Mouse (Mus musculus): ENCODE data around the gene Pik3ca. TPM values are rescaled to one million over a fixed set of nuclear protein-coding genes. Genes with fewer than 3 reads are reported as not detected.

Gene Pik3ca
- polyA plus RNA-seq, 1 experiment from 2014 or later = 28.5 TPM

- H3K27me3 ChIP-seq (ENCODE audit: control insufficient read depth, insufficient read depth, low read length) = no peaks in the 10 kb centered on the region
- H3K4me2 ChIP-seq (ENCODE audit: low read length) = peak overlapping the region; percentile 73
- H3K4me1 ChIP-seq (ENCODE audit: control insufficient read depth, insufficient read depth, low read length) = peaks cover 28% of the 10 kb centered on the region
- peak overlapping the region; percentile 97 for H3K27ac ChIP-seq (replicated peaks; ENCODE audit: low read depth, low read length)
- no peak for ATAC-seq (ENCODE audit: low FRiP score, low TSS enrichment)
- no peaks in the 10 kb centered on the region for H3K9me3 ChIP-seq (ENCODE audit: control insufficient read depth, low read length)
- H3K9ac ChIP-seq (replicated peaks; ENCODE audit: low read length) = peak overlapping the region; percentile 93
- DNase-seq = peak; percentile 41
- WGBS = under 1% methylated on average over 7 of the region's 7 CpGs
- H3K36me3 ChIP-seq (ENCODE audit: control insufficient read depth, insufficient read depth, low read length) = no peaks in the 10 kb centered on the region
- peak overlapping the region; percentile 76 for H3K4me3 ChIP-seq (replicated peaks; ENCODE audit: low read depth, low read length)
Observed at GRCm38 (mm10) chr3:32398175-32398538, 686 bp downstream of the Pik3ca start.

DNA sequence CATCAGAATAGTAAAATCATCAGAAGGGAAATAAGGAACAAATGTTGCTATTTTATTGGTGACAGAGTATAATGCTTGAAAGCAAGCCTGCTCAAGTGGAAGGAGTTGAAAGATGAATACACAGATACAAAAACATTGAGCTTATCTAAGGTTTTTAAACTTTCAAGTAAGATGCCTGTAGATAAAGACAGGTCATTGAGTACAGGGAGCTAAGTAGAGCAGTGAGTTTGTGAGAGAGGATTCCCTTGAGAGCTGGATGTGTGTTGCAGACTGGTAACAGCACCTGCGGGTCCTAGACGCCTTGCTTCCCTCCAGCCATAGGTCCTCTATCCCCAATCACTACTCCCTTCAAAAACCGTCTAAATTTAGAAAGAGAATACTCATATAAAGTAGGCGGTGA lies 1.2 kb downstream of the Pik3ca start:
- no peak overlapping the region; the same call in 1 of the 2 replicates for H3K9ac ChIP-seq (replicated peaks; ENCODE audit: low read length)
- H3K4me2 ChIP-seq (ENCODE audit: low read length) = peak overlapping the region; percentile 73
- no peaks in the 10 kb centered on the region for H3K36me3 ChIP-seq (ENCODE audit: control insufficient read depth, insufficient read depth, low read length)
- no peak overlapping the region for H3K27ac ChIP-seq (replicated peaks; ENCODE audit: low read depth, low read length)
- H3K27me3 ChIP-seq (ENCODE audit: control insufficient read depth, insufficient read depth, low read length) = no peaks in the 10 kb centered on the region
- 6% methylated on average over 4 of the region's 4 CpGs for WGBS
- ATAC-seq (ENCODE audit: low FRiP score, low TSS enrichment) (no peak), DNase-seq (peak; percentile 32)
- H3K9me3 ChIP-seq (ENCODE audit: control insufficient read depth, low read length) = no peaks in the 10 kb centered on the region
- peaks cover 28% of the 10 kb centered on the region for H3K4me1 ChIP-seq (ENCODE audit: control insufficient read depth, insufficient read depth, low read length)
- peak overlapping the region; percentile 76 for H3K4me3 ChIP-seq (replicated peaks; ENCODE audit: low read depth, low read length)

GRCm38 (mm10) chr3:32399381-32399780 lies 1.9 kb downstream of the Pik3ca start:
- Histone ChIP-seq H3K9me3 (ENCODE audit: control insufficient read depth, low read length) (no peaks in the 10 kb centered on the region), H3K4me2 (ENCODE audit: low read length) (peak overlapping the region; percentile 73), H3K4me1 (ENCODE audit: control insufficient read depth, insufficient read depth, low read length) (peaks cover 28% of the 10 kb centered on the region), H3K36me3 (ENCODE audit: control insufficient read depth, insufficient read depth, low read length) (no peaks in the 10 kb centered on the region), H3K9ac (replicated peaks; ENCODE audit: low read length) (no peak overlapping the region), H3K4me3 (replicated peaks; ENCODE audit: low read depth, low read length) (no peak overlapping the region), H3K27me3 (ENCODE audit: control insufficient read depth, insufficient read depth, low read length) (no peaks in the 10 kb centered on the region), H3K27ac (replicated peaks; ENCODE audit: low read depth, low read length) (no peak overlapping the region)
- ATAC-seq (ENCODE audit: low FRiP score, low TSS enrichment) (no peak), DNase-seq (no peak)
- WGBS = 19% methylated on average over 4 of the region's 4 CpGs

GRCm38 (mm10) chr3:32399931-32400330 lies 2.5 kb downstream of the Pik3ca start:
- ATAC-seq (ENCODE audit: low FRiP score, low TSS enrichment) = no peak
- WGBS = 68% methylated on average over 2 of the region's 2 CpGs
- DNase-seq = no peak
- H3K4me2 ChIP-seq (ENCODE audit: low read length) = peak overlapping the region; percentile 73; the same call in 1 of the 2 replicates
- H3K27me3 ChIP-seq (ENCODE audit: control insufficient read depth, insufficient read depth, low read length) = no peaks in the 10 kb centered on the region
- H3K27ac ChIP-seq (replicated peaks; ENCODE audit: low read depth, low read length) = no peak overlapping the region
- no peaks in the 10 kb centered on the region for H3K36me3 ChIP-seq (ENCODE audit: control insufficient read depth, insufficient read depth, low read length)
- H3K9ac ChIP-seq (replicated peaks; ENCODE audit: low read length) = no peak overlapping the region
- no peaks in the 10 kb centered on the region for H3K9me3 ChIP-seq (ENCODE audit: control insufficient read depth, low read length)
- peaks cover 28% of the 10 kb centered on the region for H3K4me1 ChIP-seq (ENCODE audit: control insufficient read depth, insufficient read depth, low read length)
- H3K4me3 ChIP-seq (replicated peaks; ENCODE audit: low read depth, low read length) = no peak overlapping the region

- Histone ChIP-seq H3K4me3 (replicated peaks; ENCODE audit: low read depth, low read length) (no peak overlapping the region), H3K36me3 (ENCODE audit: control insufficient read depth, insufficient read depth, low read length) (no peaks in the 10 kb centered on the region), H3K9ac (replicated peaks; ENCODE audit: low read length) (no peak overlapping the region), H3K27ac (replicated peaks; ENCODE audit: low read depth, low read length) (no peak overlapping the region), H3K4me2 (ENCODE audit: low read length) (no peak overlapping the region), H3K9me3 (ENCODE audit: control insufficient read depth, low read length) (no peaks in the 10 kb centered on the region), H3K4me1 (ENCODE audit: control insufficient read depth, insufficient read depth, low read length) (peaks cover 25% of the 10 kb centered on the region), H3K27me3 (ENCODE audit: control insufficient read depth, insufficient read depth, low read length) (no peaks in the 10 kb centered on the region)
- DNase-seq = no peak
- WGBS = 72% methylated on average over 3 of the region's 3 CpGs
- ATAC-seq (ENCODE audit: low FRiP score, low TSS enrichment) = no peak
Observed at GRCm38 (mm10) chr3:32401591-32401990, 4.1 kb downstream of the Pik3ca start.

GRCm38 (mm10) chr3:32402990-32403885 lies 5.8 kb downstream of the Pik3ca start:
- DNase-seq (no peak), ATAC-seq (ENCODE audit: low FRiP score, low TSS enrichment) (no peak)
- Histone ChIP-seq H3K4me2 (ENCODE audit: low read length) (no peak overlapping the region), H3K4me1 (ENCODE audit: control insufficient read depth, insufficient read depth, low read length) (peaks cover 25% of the 10 kb centered on the region), H3K27ac (replicated peaks; ENCODE audit: low read depth, low read length) (no peak overlapping the region), H3K36me3 (ENCODE audit: control insufficient read depth, insufficient read depth, low read length) (no peaks in the 10 kb centered on the region), H3K9me3 (ENCODE audit: control insufficient read depth, low read length) (no peaks in the 10 kb centered on the region), H3K27me3 (ENCODE audit: control insufficient read depth, insufficient read depth, low read length) (no peaks in the 10 kb centered on the region), H3K9ac (replicated peaks; ENCODE audit: low read length) (no peak overlapping the region), H3K4me3 (replicated peaks; ENCODE audit: low read depth, low read length) (no peak overlapping the region)
- 84% methylated on average over 7 of the region's 7 CpGs for whole genome bisulfite sequencing

- WGBS = 79% methylated on average over 1 of the region's 1 CpGs
- H3K4me2 ChIP-seq (ENCODE audit: low read length) = no peak overlapping the region
Observed at GRCm38 (mm10) chr3:32405699-32406098, 8.2 kb downstream of the Pik3ca start.

DNA sequence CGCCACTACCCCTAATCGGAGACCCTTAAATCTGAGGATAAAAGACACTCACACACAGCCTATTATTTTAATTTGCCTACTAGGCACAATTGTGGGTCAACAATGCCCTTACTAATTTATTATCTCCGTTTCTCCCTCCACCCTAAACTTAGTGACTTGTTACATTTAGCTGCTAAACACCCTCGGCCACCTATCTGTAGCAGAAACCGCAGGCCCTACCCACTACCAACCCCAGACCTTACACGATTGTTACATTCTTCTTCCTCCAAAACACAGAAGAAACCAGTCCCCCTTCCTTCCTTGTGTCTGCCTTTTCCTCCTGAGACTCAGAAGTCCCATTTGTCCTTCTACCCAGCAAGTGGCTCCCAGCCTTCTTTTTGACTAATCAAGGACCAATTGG lies 9.3 kb downstream of the Pik3ca start:
- H3K36me3 ChIP-seq (ENCODE audit: control insufficient read depth, insufficient read depth, low read length) = no peaks in the 10 kb centered on the region
- ATAC-seq (ENCODE audit: low FRiP score, low TSS enrichment) (no peak), DNase-seq (no peak)
- no peak overlapping the region for H3K27ac ChIP-seq (replicated peaks; ENCODE audit: low read depth, low read length)
- H3K9ac ChIP-seq (replicated peaks; ENCODE audit: low read length) = no peak overlapping the region
- H3K4me1 ChIP-seq (ENCODE audit: control insufficient read depth, insufficient read depth, low read length) = no peaks in the 10 kb centered on the region
- no peaks in the 10 kb centered on the region for H3K27me3 ChIP-seq (ENCODE audit: control insufficient read depth, insufficient read depth, low read length)
- 87% methylated on average over 6 of the region's 6 CpGs for WGBS
- H3K9me3 ChIP-seq (ENCODE audit: control insufficient read depth, low read length) = no peaks in the 10 kb centered on the region
- no peak overlapping the region for H3K4me2 ChIP-seq (ENCODE audit: low read length)
- no peak overlapping the region for H3K4me3 ChIP-seq (replicated peaks; ENCODE audit: low read depth, low read length)

More at GRCm38 (mm10) chr3:32405699-32406098, 8.2 kb downstream of the Pik3ca start:
- H3K9me3 ChIP-seq (ENCODE audit: control insufficient read depth, low read length) = no peaks in the 10 kb centered on the region
- no peak overlapping the region for H3K27ac ChIP-seq (replicated peaks; ENCODE audit: low read depth, low read length)
- H3K27me3 ChIP-seq (ENCODE audit: control insufficient read depth, insufficient read depth, low read length) = no peaks in the 10 kb centered on the region
- no peak for DNase-seq
- ATAC-seq (ENCODE audit: low FRiP score, low TSS enrichment) = no peak
- H3K4me1 ChIP-seq (ENCODE audit: control insufficient read depth, insufficient read depth, low read length) = peaks cover 2% of the 10 kb centered on the region; the same call in 1 of the 2 replicates
- H3K4me3 ChIP-seq (replicated peaks; ENCODE audit: low read depth, low read length) = no peak overlapping the region
- no peaks in the 10 kb centered on the region for H3K36me3 ChIP-seq (ENCODE audit: control insufficient read depth, insufficient read depth, low read length)
- no peak overlapping the region for H3K9ac ChIP-seq (replicated peaks; ENCODE audit: low read length)

DNA sequence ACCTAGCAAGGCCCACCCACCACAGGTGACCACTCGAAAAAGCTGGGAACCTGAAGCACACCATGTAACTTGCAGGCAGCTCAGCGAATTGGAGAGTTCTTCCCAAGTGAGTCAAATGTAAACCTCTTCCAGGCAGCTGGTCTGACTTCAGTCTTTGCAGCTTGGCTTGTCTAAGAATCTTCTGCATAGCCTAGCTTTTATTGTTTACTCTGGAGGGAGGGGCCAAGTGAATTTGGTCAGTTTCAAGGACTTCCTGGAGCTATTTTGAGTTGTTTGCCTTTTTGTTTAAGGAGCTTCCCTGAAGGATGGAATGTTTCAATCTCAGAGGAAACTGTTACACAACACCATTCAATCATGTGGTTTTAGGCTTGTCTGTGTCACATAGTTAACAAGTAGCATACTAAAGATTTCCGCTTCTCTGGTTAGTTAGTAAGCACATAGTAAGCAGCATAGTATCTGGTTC lies 11.4 kb downstream of the Pik3ca start:
- H3K36me3 ChIP-seq (ENCODE audit: control insufficient read depth, insufficient read depth, low read length) = no peaks in the 10 kb centered on the region
- no peak overlapping the region for H3K27ac ChIP-seq (replicated peaks; ENCODE audit: low read depth, low read length)
- H3K9me3 ChIP-seq (ENCODE audit: control insufficient read depth, low read length) = no peaks in the 10 kb centered on the region
- no peak overlapping the region for H3K4me2 ChIP-seq (ENCODE audit: low read length)
- H3K4me1 ChIP-seq (ENCODE audit: control insufficient read depth, insufficient read depth, low read length) = no peaks in the 10 kb centered on the region
- ATAC-seq (ENCODE audit: low FRiP score, low TSS enrichment) = no peak
- DNase-seq = no peak
- WGBS = 98% methylated on average over 3 of the region's 3 CpGs
- H3K27me3 ChIP-seq (ENCODE audit: control insufficient read depth, insufficient read depth, low read length) = no peaks in the 10 kb centered on the region
- no peak overlapping the region for H3K4me3 ChIP-seq (replicated peaks; ENCODE audit: low read depth, low read length)
- H3K9ac ChIP-seq (replicated peaks; ENCODE audit: low read length) = no peak overlapping the region
